Mouse (Mus musculus) MEL (cell line): ENCODE measurements around the gene Kcnh1.

Source experiments
- CTCF ChIP-seq, 3 experiments: IDR thresholded peaks in 2 of 3; conservative IDR thresholded peaks in 1 of 3; 2 replicates each; pipeline ENCODE4 v1.5.1; 2011 to 2012; ENCODE audit warnings: low read length in 3 of 3, low read depth in 2 of 3, mild to moderate bottlenecking in 2 of 3, improper control_type of control experiment in 1 of 3, inconsistent platforms in 1 of 3, mixed read lengths in 1 of 3, moderate library complexity in 1 of 3; ENCODE audit not compliant: control insufficient read depth in 1 of 3, insufficient read depth in 1 of 3, poor library complexity in 1 of 3, severe bottlenecking in 1 of 3
- E2F4 ChIP-seq: IDR thresholded peaks from 2 replicates; pipeline ENCODE4 v1.6.1; 2011; ENCODE audit warnings: low read depth, low read length, improper control_type of control experiment, borderline replicate concordance
- HCFC1 ChIP-seq: IDR thresholded peaks from 2 replicates; pipeline ENCODE4 v1.6.1; 2012; ENCODE audit warnings: low read depth, mild to moderate bottlenecking, inconsistent platforms, low read length, improper control_type of control experiment, moderate library complexity
- MAX ChIP-seq: IDR thresholded peaks from 2 replicates; pipeline ENCODE4 v1.6.1; 2011; ENCODE audit warnings: low read length, improper control_type of control experiment
- MEF2A ChIP-seq: IDR thresholded peaks from 2 replicates; pipeline ENCODE4 v1.6.1; 2014; ENCODE audit warnings: low read depth, mild to moderate bottlenecking, inconsistent platforms, low read length, improper control_type of control experiment; ENCODE audit not compliant: poor library complexity, insufficient replicate concordance, severe bottlenecking; ENCODE audit errors: extremely low read depth
- POLR2A ChIP-seq, 2 experiments: IDR thresholded peaks; 2 replicates each; pipeline ENCODE4 v1.6.1; 2011 to 2012; ENCODE audit warnings: low read length in 2 of 2, mild to moderate bottlenecking in 2 of 2, control low read depth in 1 of 2, improper control_type of control experiment in 1 of 2, low read depth in 1 of 2, moderate library complexity in 1 of 2; ENCODE audit not compliant: control insufficient read depth in 1 of 2, insufficient read depth in 1 of 2, poor library complexity in 1 of 2
- POLR2AphosphoS2 ChIP-seq: IDR thresholded peaks from 2 replicates; pipeline ENCODE4 v1.6.1; 2011; ENCODE audit warnings: low read length, improper control_type of control experiment
- RAD21 ChIP-seq: IDR thresholded peaks from 2 replicates; pipeline ENCODE4 v1.6.1; 2011; ENCODE audit warnings: mild to moderate bottlenecking, low read depth, low read length, improper control_type of control experiment
- RCOR1 ChIP-seq: IDR thresholded peaks from 2 replicates; pipeline ENCODE4 v1.6.1; 2012; ENCODE audit warnings: low read depth, mild to moderate bottlenecking, inconsistent platforms, low read length, improper control_type of control experiment
- TAL1 ChIP-seq: IDR thresholded peaks from 2 replicates; pipeline ENCODE4 v1.6.1; 2012; ENCODE audit warnings: mild to moderate bottlenecking, inconsistent platforms, low read length, moderate library complexity, mixed read lengths
- TBP ChIP-seq: IDR thresholded peaks from 2 replicates; pipeline ENCODE4 v1.8.0; 2011; ENCODE audit warnings: low read depth, low read length, improper control_type of control experiment
- USF1 ChIP-seq: IDR thresholded peaks from 2 replicates; pipeline ENCODE4 v1.6.1; 2014; ENCODE audit warnings: low read depth, mild to moderate bottlenecking, inconsistent platforms, low read length, improper control_type of control experiment, moderate library complexity
- ZKSCAN1 ChIP-seq: IDR thresholded peaks from 2 replicates; pipeline ENCODE4 v1.6.1; 2012; ENCODE audit warnings: low read depth, mild to moderate bottlenecking, inconsistent platforms, low read length, improper control_type of control experiment, moderate library complexity
- ZNF384 ChIP-seq: IDR thresholded peaks from 2 replicates; pipeline ENCODE4 v1.6.1; 2012; ENCODE audit warnings: low read depth, mild to moderate bottlenecking, inconsistent platforms, low read length, improper control_type of control experiment

GRCm38 (mm10) chr1:192189771-192190170 is 803 bp upstream of the Kcnh1 start:
- TF ChIP-seq RAD21: no peak
- TF ChIP-seq MEF2A: no peak
- no peak for TF ChIP-seq POLR2A (IDR thresholded peaks at IDR 0.05; ENCODE audit: control insufficient read depth in 1 of 2, insufficient read depth in 1 of 2, low read depth in 1 of 2, low read length in 2 of 2, poor library complexity in 1 of 2)
- no peak for TF ChIP-seq CTCF (IDR thresholded peaks at IDR 0.05 in 2 of 3, conservative IDR thresholded peaks at IDR 0.05 in 1 of 3; ENCODE audit: control insufficient read depth in 1 of 3, insufficient read depth in 1 of 3, low read depth in 2 of 3, low read length in 3 of 3, poor library complexity in 1 of 3, severe bottlenecking in 1 of 3)
- TF ChIP-seq USF1: no peak
- TF ChIP-seq TAL1: no peak
- TF ChIP-seq TBP: no peak
- TF ChIP-seq HCFC1: no peak
- TF ChIP-seq ZKSCAN1: no peak
- no peak for TF ChIP-seq E2F4
- TF ChIP-seq MAX: no peak
- TF ChIP-seq RCOR1: no peak
- no peak for TF ChIP-seq ZNF384
- TF ChIP-seq POLR2AphosphoS2: no peak
